Comparison of ENCODE assay signal across 30 mouse cellular contexts in genomic region chr1:40359731-40360130, GRCm38 (mm10). TPM values are rescaled to one million over a fixed set of nuclear protein-coding genes. Genes with fewer than 3 reads are reported as not detected.
DNase-seq lines count a peak whose midpoint lies in the region; TF ChIP-seq lines count a peak whose summit lies in the region.
"Had no signal": no experiment of that assay in that cellular context is flagged by ENCODE, and none has a peak within 500 bp of the region (broad histone marks: within the 10 kb centered on the region; RNA-seq: fewer than 3 reads in every experiment).

No protein-coding gene starts in this region.

- 72% methylated on average over 2 of the region's 2 CpGs for WGBS in limb, embryonic 10.5 days

- peak; percentile 27 for DNase-seq in heart, adult 11 months
- no peak for DNase-seq in heart, postnatal 25 days (ENCODE audit: low spot score)
- DNase-seq in 3T3-L1 (ENCODE audit: low read depth, low spot score): peak; percentile 69
- peak; percentile 6 for DNase-seq in limb, embryonic 10.5 days (ENCODE audit: low spot score)
- no peak for DNase-seq in cerebellum, adult 11-12 months
- no peak for DNase-seq in urinary bladder, postnatal 10 days (ENCODE audit: low spot score)
- no peak for DNase-seq in T-cell, adult 2 months (ENCODE audit: low spot score)
- DNase-seq: adrenal gland, adult 2 months; adrenal gland, postnatal 14 days; B cell, adult 2 months; cerebellum, adult 11 months; cerebellum, adult 8-10 months; cerebellum, postnatal 10 days; cerebellum, postnatal 36 days; embryo, embryonic 11 days; gastrocnemius, adult 2 months; gastrocnemius, postnatal 14 days; heart, adult 2 months; heart, postnatal 14 days had no signal

- H3K27me3 ChIP-seq in limb, embryonic 10.5 days (ENCODE audit: low read depth, poor library complexity, severe bottlenecking): 0 out of 2 replicates have a peak, but pooled peaks cover 6% of the 10 kb centered on the region
- H3K27me3 ChIP-seq: embryonic facial prominence, embryonic 13.5 days; forebrain, embryonic 13.5 days; heart, embryonic 13.5 days; hindbrain, embryonic 12.5 days; hindbrain, embryonic 15.5 days; intestine, embryonic 15.5 days; Patski had no signal

- TF ChIP-seq CTCF in embryonic fibroblast, embryonic 13.5 days (IDR thresholded peaks at IDR 0.05; ENCODE audit: borderline replicate concordance, insufficient read depth, low read length): no peak

- peaks cover 6% of the 10 kb centered on the region for H3K4me1 ChIP-seq in embryonic fibroblast, embryonic 13.5 days (ENCODE audit: control insufficient read depth, insufficient read depth, low read length)
- H3K4me1 ChIP-seq in limb, embryonic 10.5 days: peaks cover 8% of the 10 kb centered on the region; the same call in 1 of the 2 replicates
- H3K4me1 ChIP-seq: forebrain, embryonic 13.5 days had no signal

- peak overlapping the region; percentile 88 for H3K27ac ChIP-seq in embryonic fibroblast, embryonic 13.5 days (ENCODE audit: insufficient read depth, low read length)
- H3K27ac ChIP-seq in limb, embryonic 10.5 days: no peak overlapping the region
- H3K27ac ChIP-seq: embryonic facial prominence, embryonic 10.5 days; embryonic facial prominence, embryonic 13.5 days; forebrain, embryonic 10.5 days; forebrain, embryonic 13.5 days; gastrocnemius, adult 2 months; heart, adult 2 months; heart, embryonic 10.5 days; heart, embryonic 13.5 days; hindbrain, embryonic 12.5 days; hindbrain, embryonic 15.5 days; intestine, embryonic 15.5 days had no signal

- TF ChIP-seq POLR2A in embryonic fibroblast, embryonic 13.5 days (IDR thresholded peaks at IDR 0.05; ENCODE audit: low read depth, low read length): no peak

- H3K4me3 ChIP-seq in embryonic fibroblast, embryonic 13.5 days (ENCODE audit: insufficient read depth, low read length): no peak overlapping the region
- no peak overlapping the region for H3K4me3 ChIP-seq in limb, embryonic 10.5 days
- H3K4me3 ChIP-seq: embryonic facial prominence, embryonic 10.5 days; embryonic facial prominence, embryonic 13.5 days; forebrain, embryonic 10.5 days; forebrain, embryonic 13.5 days; gastrocnemius, adult 2 months; heart, adult 2 months; heart, embryonic 10.5 days; heart, embryonic 13.5 days; hindbrain, embryonic 12.5 days; hindbrain, embryonic 15.5 days; intestine, embryonic 15.5 days had no signal

- no peaks in the 10 kb centered on the region for H3K9me3 ChIP-seq in limb, embryonic 10.5 days (replicated peaks)
- H3K9me3 ChIP-seq: embryonic facial prominence, embryonic 10.5 days; embryonic facial prominence, embryonic 13.5 days; forebrain, embryonic 10.5 days; forebrain, embryonic 13.5 days; heart, embryonic 10.5 days; heart, embryonic 13.5 days; hindbrain, embryonic 12.5 days; hindbrain, embryonic 15.5 days; intestine, embryonic 15.5 days had no signal

- intact Hi-C loops in heart, postnatal 25 days (cut with DNase I): no loop called here

- H3K36me3 ChIP-seq in limb, embryonic 10.5 days: no peaks in the 10 kb centered on the region
- H3K36me3 ChIP-seq: embryonic facial prominence, embryonic 10.5 days; forebrain, embryonic 10.5 days; heart, embryonic 10.5 days; heart, embryonic 13.5 days; hindbrain, embryonic 12.5 days; hindbrain, embryonic 15.5 days; intestine, embryonic 15.5 days had no signal

RNA-seq across cellular contexts. Expression of gene Il1rl2, which starts 35.3 kb away (rescaled TPM):
- 1 to 10 TPM; 1.4 to 2.2 TPM for total RNA-seq in heart, postnatal 25 days (2021)
- polyA plus RNA-seq in embryonic fibroblast, embryonic 13.5 days (2011; ENCODE audit: insufficient read length, low read depth, missing spikeins): 32.5 and 48.1 TPM in 2 replicates
- 1.3 and 1.5 TPM in 2 replicates for polyA plus RNA-seq in limb, embryonic 10.5 days (2016; fragmentation: Nextera tagmentation; extraction: Ambion mirVana)
- polyA plus RNA-seq: Patski had no signal

Comparison
In these comparisons a context has a peak if more than half of its experiments do, and no peak if none do; other contexts are left out.
1. DNase-seq: peak in heart, adult 11 months (single experiment), 3T3-L1 (single experiment) and limb, embryonic 10.5 days (single experiment); none in heart, postnatal 25 days (single experiment), cerebellum, adult 11-12 months (single experiment), urinary bladder, postnatal 10 days (single experiment) and T-cell, adult 2 months (single experiment).
2. RNA of gene Il1rl2, which starts 35.3 kb away (polyA plus RNA-seq): 32.5 to 48.1 TPM in embryonic fibroblast, embryonic 13.5 days; 1.3 to 1.5 TPM in limb, embryonic 10.5 days; every median in the first group is over 10 times any median in the second.